Mouse (Mus musculus) liver, postnatal 0 days (tissue): ENCODE results near the gene Golga4.

Source experiments
- CTCF ChIP-seq: sonication (generic); IDR thresholded peaks from 2 replicates; pipeline ENCODE4 v1.5.1; 2016; ENCODE audit warnings: antibody characterized with exemption, low read depth
- EP300 ChIP-seq: IDR thresholded peaks from 2 replicates; pipeline ENCODE4 v1.6.1; 2016; ENCODE audit warnings: antibody characterized with exemption, low read depth, mild to moderate bottlenecking

DNA sequence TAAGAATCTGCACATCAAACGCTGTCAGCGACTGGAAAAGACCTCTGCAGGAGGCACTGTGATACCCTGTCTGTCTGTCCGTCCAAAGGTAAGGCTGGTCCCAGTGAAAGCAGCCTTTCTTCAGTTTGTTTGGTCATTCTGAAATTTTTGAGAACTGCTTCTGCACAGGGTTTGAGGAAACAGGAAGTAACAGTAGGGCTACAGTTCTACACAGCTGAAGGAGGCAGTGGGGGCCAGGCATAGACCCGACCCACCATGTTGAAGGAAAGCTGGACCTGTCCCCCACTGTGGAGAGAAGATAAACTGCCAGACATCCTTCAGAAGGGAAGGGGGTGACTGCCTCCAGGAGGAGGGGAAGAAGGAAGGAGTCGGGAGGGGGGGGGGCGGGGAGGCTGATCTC, 49.7 kb upstream of the Golga4 start:
- TF ChIP-seq CTCF (no peak), EP300 (no peak)
